Mouse (Mus musculus): Measurements from ENCODE around the gene Ngb. TPM values are rescaled to one million over a fixed set of nuclear protein-coding genes. Genes with fewer than 3 reads are reported as not detected.

The Ngb gene
- 0.27 and 0.35 TPM in 2 replicates for polyA plus RNA-seq (2016; fragmentation: Nextera tagmentation; extraction: Ambion mirVana)

DNA sequence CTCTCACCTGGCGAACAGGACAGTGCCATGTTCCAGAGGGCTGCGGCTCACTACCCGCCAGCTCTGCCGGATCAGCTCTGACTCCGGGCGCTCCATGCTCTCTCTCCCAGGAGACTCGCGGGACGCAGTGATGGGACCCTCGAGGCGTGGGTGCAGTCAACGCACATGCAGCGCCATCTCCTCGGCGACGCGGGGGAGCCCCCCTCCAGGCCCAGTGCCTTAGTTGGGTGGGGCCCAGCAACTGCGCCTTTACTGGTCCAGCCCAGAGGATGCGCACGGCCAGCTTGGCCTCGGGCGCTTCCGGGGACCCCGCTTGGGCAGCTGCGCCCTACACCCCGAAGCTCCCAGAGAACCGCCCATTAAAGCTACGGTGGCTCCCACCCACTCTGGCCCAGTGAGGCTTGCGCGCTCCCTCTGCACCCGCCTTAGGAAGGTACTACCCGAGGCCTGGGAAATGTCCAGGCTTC is at the start of gene Ngb:
Ngb (minus strand) TSS at position 375 of the 467 bp plus-strand sequence.
- DNase-seq (ENCODE audit: low spot score) = no peak
- WGBS = 3% methylated on average over 32 of the region's 32 CpGs

DNA sequence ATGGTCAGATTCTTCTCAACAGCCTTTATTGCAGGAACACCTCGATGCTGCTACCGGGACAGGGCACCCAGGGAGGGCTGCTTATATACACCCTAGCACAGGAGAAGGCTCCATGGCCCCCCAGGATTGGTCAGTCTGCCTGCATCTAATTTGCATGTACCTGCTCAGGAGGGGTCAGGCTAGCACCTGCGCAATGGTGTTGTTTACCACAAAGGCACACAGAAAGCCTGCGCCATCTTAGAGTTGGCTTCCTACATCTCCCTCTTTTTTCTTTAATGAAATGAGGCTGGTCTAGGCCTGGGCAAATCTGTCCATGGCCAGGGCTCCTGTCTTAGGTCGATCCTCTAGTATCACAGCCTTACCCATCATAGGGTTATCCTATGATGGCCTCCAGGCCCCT is 47.1 kb upstream of the Ngb start:
- Histone ChIP-seq H3K4me3 (no peak overlapping the region), H3K27ac (no peak overlapping the region), H3K9me3 (peaks cover 13% of the 10 kb centered on the region), H3K36me3 (peaks cover 20% of the 10 kb centered on the region), H3K4me1 (replicated peaks) (peaks cover 16% of the 10 kb centered on the region), H3K27me3 (ENCODE audit: insufficient read depth, poor library complexity, severe bottlenecking) (no peaks in the 10 kb centered on the region)
- WGBS = 97% methylated on average over 5 of the region's 5 CpGs
- no peak for DNase-seq (ENCODE audit: low spot score)

More for the DNA sequence above, at the start of gene Ngb:
- Histone ChIP-seq H3K4me1 (replicated peaks) (peaks cover 12% of the 10 kb centered on the region), H3K36me3 (no peaks in the 10 kb centered on the region), H3K9me3 (no peaks in the 10 kb centered on the region), H3K4me3 (peak within 1 kb of the TSS; percentile 45), H3K27me3 (ENCODE audit: insufficient read depth, poor library complexity, severe bottlenecking) (peaks cover 49% of the 10 kb centered on the region), H3K27ac (no peak within 1 kb of the TSS)

DNA sequence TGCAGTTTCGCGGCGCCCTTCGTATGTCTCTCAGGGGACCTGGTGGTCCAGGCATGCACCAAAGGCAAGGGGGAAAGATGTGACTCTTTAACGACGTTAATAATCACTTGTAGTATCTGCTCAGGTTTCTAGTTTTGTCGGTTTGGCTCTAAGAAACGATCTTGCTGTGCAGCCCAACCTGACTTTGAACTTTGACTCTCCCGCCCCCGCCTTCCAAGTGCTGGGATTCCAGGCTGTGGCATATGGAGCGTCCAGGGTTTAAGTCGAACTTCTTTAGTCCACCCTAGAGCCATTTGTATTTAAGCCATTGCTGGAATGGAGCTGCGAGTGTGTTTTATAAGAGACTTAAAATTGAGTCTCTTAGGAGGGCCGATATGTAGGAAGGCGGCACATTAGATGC is 45.8 kb upstream of the Ngb start:
- Histone ChIP-seq H3K27ac (peak overlapping the region; percentile 96), H3K9me3 (peaks cover 13% of the 10 kb centered on the region), H3K4me1 (replicated peaks) (peaks cover 16% of the 10 kb centered on the region), H3K27me3 (ENCODE audit: insufficient read depth, poor library complexity, severe bottlenecking) (no peaks in the 10 kb centered on the region), H3K4me3 (peak overlapping the region; percentile 83), H3K36me3 (peaks cover 20% of the 10 kb centered on the region)
- 20% methylated on average over 15 of the region's 15 CpGs for WGBS
- no peak for DNase-seq (ENCODE audit: low spot score)

DNA sequence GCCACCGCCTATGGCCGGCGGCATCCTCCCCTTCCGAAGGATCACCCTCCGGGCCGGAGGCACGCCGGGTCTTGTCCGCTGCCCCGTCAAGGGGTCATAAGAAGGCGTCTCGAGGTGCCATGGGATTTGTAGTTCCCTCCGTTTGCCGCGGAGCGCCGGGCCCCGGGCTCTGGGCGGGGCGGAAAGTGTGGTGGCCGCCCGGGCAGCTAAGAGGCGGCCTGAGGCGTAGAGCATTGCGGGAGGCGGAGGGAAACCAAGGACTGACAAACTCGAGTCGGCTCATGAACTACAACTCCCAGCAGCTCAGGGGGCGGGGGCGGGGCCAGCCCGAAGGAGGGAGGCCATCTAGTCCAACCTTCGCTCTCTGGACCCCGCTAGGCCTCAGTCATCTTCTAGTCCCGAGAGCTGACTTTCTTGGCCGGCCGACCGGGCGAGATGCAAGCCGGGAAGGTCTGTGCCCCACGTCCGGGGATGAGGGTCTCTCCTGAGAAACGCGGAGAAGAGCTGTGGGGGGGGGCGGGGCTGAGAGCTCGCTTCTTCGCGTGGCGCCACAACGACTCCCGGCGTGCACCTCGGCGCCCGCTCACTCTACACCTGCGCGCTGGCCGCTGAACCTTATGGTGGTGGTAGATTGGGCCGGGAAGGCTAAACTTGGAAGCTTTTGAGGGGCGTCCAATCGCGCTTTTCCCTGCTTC is 45.2 kb upstream of the Ngb start, which contains the start of gene Pomt2:
Pomt2 (minus strand) TSS at position 574 of the 695 bp plus-strand sequence.
- peak within 1 kb of the TSS; percentile 96 for H3K27ac ChIP-seq
- H3K9me3 ChIP-seq = peaks cover 8% of the 10 kb centered on the region
- peaks cover 16% of the 10 kb centered on the region for H3K4me1 ChIP-seq (replicated peaks)
- under 1% methylated on average over 61 of the region's 61 CpGs for WGBS
- no peaks in the 10 kb centered on the region for H3K27me3 ChIP-seq (ENCODE audit: insufficient read depth, poor library complexity, severe bottlenecking)
- peak within 1 kb of the TSS; percentile 83 for H3K4me3 ChIP-seq
- DNase-seq (ENCODE audit: low spot score) = peak; percentile 96
- H3K36me3 ChIP-seq = peaks cover 14% of the 10 kb centered on the region

DNA sequence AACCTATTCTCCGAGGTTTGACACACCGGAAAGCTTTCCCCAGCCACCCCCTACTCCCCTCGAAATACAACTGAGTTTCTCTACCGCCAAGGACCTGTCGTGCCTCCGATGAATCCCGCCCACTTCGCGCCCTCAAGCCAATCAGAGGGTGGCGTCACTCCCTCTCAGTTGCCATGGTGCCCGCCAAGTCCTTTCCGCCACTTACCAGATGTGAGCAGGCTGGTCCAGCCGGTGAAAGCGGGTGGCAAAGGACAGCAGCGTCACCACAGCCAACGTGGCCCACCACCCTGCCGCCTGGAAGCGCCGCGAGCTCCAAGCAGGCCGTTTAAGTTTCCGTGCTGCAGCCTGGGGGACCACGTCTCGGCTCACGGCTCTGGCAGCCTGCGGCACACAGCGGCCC is 44.6 kb upstream of the Ngb start, which contains the start of gene Gstz1:
Gstz1 (plus strand) TSS at position 200 of the 400 bp plus-strand sequence.
- WGBS = under 1% methylated on average over 27 of the region's 27 CpGs
- Histone ChIP-seq H3K4me3 (peak within 1 kb of the TSS; percentile 83), H3K4me1 (replicated peaks) (peaks cover 16% of the 10 kb centered on the region), H3K36me3 (peaks cover 10% of the 10 kb centered on the region), H3K27ac (peak within 1 kb of the TSS; percentile 96), H3K9me3 (peaks cover 6% of the 10 kb centered on the region; the same call in 1 of the 2 replicates), H3K27me3 (ENCODE audit: insufficient read depth, poor library complexity, severe bottlenecking) (no peaks in the 10 kb centered on the region)
- peak; percentile 92 for DNase-seq (ENCODE audit: low spot score)

DNA sequence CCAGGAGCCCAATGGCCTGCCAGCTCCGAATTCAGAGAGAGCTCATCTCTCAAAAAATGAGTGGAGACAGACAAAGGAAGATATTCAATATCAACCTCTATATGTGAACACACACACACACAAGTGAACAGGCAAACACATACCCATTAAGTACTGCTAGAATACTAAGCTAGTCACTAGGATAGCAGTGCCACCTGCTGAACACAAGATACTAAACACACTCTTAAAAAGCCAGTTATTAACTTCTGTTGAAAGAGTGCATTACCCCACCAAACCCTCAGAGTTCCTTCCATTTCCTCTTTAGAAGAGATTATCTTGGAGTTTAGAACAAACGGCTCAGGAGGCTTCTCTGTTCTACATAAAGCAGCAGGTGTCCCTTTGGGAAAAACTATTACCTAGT is 39.8 kb upstream of the Ngb start:
- Histone ChIP-seq H3K27ac (no peak overlapping the region), H3K9me3 (no peaks in the 10 kb centered on the region), H3K36me3 (peaks cover 7% of the 10 kb centered on the region; the same call in 1 of the 2 replicates), H3K27me3 (ENCODE audit: insufficient read depth, poor library complexity, severe bottlenecking) (no peaks in the 10 kb centered on the region), H3K4me3 (no peak overlapping the region), H3K4me1 (replicated peaks) (peaks cover 27% of the 10 kb centered on the region)
- WGBS = 83% methylated on average over 2 of the region's 2 CpGs
- DNase-seq (ENCODE audit: low spot score) = no peak

DNA sequence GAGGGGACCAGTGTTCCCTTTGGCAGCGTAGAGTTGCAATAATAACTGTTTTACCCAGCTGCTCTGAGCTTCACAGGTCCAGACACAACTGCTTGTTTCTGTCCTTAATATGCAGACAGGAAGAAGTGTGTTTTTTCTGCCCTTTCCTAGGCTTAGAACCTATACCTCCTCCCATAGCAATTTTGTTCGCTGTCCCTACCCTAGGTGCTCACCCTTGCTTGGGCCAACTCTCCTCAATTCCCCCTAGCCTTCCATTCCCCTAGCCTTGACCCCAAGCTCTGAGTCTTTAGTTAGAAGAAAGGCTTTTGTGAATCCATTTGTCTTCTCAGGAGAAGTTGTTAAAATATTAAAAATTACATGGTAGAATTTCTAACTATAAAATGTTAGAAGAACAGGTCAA is 36.4 kb upstream of the Ngb start:
- H3K27ac ChIP-seq = peak overlapping the region; percentile 83
- 58% methylated on average over 2 of the region's 2 CpGs for WGBS
- DNase-seq (ENCODE audit: low spot score) = no peak
- no peaks in the 10 kb centered on the region for H3K27me3 ChIP-seq (ENCODE audit: insufficient read depth, poor library complexity, severe bottlenecking)
- peaks cover 19% of the 10 kb centered on the region for H3K4me1 ChIP-seq (replicated peaks)
- H3K9me3 ChIP-seq = no peaks in the 10 kb centered on the region
- no peak overlapping the region for H3K4me3 ChIP-seq
- peaks cover 26% of the 10 kb centered on the region for H3K36me3 ChIP-seq

DNA sequence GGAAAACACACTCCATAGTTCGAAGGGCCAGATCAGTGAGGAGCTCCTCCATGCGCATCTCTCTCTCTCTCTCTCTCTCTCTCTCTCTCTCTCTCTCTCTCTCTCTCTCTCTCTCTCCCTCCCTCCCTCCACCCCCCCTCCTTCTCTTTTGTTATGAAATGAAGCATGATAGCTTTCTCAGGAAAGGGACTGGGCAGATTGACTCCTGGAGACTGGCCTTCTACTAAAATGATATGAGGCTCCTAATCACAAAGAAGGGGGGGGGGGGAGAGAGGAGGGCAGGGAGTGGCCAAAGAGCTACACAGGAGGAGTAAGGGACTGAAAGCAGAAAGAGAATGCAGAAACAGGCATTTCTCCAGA is 36.0 kb upstream of the Ngb start:
- Histone ChIP-seq H3K4me3 (0 out of 2 replicates have a peak overlapping the region, but pooled peaks have one; percentile 20), H3K9me3 (no peaks in the 10 kb centered on the region), H3K4me1 (replicated peaks) (peaks cover 19% of the 10 kb centered on the region), H3K36me3 (peaks cover 30% of the 10 kb centered on the region), H3K27me3 (ENCODE audit: insufficient read depth, poor library complexity, severe bottlenecking) (no peaks in the 10 kb centered on the region), H3K27ac (peak overlapping the region; percentile 83)
- WGBS = 29% methylated on average over 2 of the region's 2 CpGs
- peak; percentile 19 for DNase-seq (ENCODE audit: low spot score)

DNA sequence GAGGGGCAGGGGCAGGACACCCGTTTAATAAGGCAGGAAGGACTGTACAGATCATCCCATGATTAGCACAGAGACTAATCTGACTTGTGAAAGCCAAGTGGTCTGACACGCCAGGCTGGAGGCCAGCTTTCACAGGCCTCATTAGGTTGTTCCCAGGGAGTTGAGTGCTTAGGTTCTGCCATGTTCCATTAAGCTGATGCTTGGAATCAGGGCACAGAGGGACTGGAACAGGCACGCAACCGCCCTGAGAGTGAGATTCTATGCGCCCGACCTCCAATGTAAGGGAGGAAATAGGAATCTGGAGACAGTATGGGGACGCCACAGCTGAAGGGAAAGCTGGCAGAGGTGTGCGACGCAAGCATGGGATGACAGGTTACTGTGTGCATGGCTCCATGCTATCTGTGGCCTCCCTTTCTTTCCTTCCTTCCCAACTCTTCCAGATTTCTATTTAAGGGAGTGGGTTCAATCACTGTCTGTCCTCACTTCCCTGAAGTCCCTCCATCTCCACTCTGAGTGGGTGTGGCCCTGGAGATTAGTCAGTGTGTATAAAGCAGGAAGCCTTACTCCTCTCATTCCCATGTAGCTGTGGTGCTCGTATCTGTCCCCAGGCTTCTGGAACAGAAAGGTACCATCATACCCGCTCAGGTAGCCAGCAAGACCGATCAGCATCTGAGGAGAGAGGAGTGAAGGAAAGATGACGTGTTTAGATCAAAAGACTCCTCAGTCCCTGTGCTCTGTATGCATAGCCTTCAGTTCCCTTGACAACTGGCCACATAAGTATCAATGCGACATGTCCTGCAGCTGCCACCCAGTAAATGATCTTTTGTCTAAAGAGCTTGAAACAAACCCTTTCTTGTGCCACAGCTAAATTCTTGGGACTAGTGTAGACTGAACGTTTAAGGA is 35.4 kb upstream of the Ngb start:
- Histone ChIP-seq H3K4me1 (replicated peaks) (peaks cover 19% of the 10 kb centered on the region), H3K27me3 (ENCODE audit: insufficient read depth, poor library complexity, severe bottlenecking) (no peaks in the 10 kb centered on the region), H3K4me3 (no peak overlapping the region), H3K9me3 (no peaks in the 10 kb centered on the region), H3K36me3 (peaks cover 34% of the 10 kb centered on the region), H3K27ac (peak overlapping the region; percentile 83)
- peak; percentile 24 for DNase-seq (ENCODE audit: low spot score)
- 72% methylated on average over 15 of the region's 15 CpGs for WGBS

DNA sequence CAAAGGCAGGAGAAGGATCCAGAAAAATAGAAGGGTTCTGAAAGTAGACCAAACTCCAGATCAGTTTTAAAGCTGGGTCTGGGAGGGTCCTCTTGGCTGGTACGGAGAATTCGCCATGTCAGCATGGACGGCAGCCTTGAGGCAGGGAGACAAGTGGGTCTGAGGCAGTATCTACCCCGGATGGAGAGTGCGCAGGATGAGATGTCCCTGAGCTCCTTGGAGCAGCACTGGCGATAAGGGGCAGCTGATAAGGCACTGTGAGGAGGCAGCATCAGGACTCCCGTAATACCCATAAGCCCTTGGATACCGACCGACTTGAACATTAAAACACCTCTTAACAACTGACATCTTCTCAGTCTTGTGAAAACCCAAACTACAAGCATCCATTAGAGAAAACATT is 30.4 kb upstream of the Ngb start:
- peaks cover 3% of the 10 kb centered on the region for H3K4me1 ChIP-seq (replicated peaks)
- H3K4me3 ChIP-seq = no peak overlapping the region
- no peaks in the 10 kb centered on the region for H3K27me3 ChIP-seq (ENCODE audit: insufficient read depth, poor library complexity, severe bottlenecking)
- 91% methylated on average over 9 of the region's 9 CpGs for WGBS
- peaks cover 65% of the 10 kb centered on the region for H3K36me3 ChIP-seq
- no peak overlapping the region for H3K27ac ChIP-seq
- H3K9me3 ChIP-seq = no peaks in the 10 kb centered on the region
- DNase-seq (ENCODE audit: low spot score) = no peak

DNA sequence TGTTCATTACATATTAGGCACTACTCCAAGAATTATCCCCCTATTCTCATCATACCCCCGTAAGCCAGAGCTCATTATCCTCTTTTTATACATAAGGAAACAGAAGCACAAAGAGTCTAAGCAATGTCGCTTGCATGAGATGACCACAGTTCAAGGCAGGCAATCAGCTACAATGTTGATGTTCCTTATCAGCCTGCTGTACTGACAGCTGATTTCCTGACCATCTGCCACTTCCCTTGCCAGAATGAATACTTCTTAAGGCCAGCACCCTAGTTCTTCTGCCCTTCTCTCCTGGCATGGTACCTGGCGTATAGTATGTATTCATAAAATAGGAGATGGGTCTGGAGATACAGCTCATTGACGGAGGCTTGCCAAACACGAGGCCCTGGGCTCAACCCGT is 29.9 kb upstream of the Ngb start:
- Histone ChIP-seq H3K9me3 (no peaks in the 10 kb centered on the region), H3K4me1 (replicated peaks) (no peaks in the 10 kb centered on the region), H3K27me3 (ENCODE audit: insufficient read depth, poor library complexity, severe bottlenecking) (no peaks in the 10 kb centered on the region), H3K36me3 (peaks cover 65% of the 10 kb centered on the region), H3K4me3 (no peak overlapping the region), H3K27ac (no peak overlapping the region)
- no peak for DNase-seq (ENCODE audit: low spot score)
- 91% methylated on average over 6 of the region's 6 CpGs for WGBS

DNA sequence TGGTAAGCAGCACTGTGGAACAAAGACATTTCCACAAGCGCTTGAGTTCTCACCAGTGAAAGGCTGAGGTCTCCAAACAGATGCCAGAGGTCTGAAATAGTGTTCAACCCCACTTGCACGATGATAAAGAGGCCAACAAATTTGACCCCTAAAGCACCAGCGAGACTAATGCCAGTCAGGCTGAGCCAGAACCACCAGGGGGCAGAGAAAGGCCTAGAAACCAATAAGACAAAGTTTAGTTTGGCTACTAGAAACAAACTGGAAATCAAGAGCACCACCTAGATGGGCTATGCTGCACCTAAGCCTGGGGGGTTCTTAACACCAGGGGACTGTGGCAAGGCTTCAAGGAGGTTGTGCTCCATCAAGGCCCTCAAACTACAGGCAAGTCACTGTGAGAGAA is 29.3 kb upstream of the Ngb start:
- Histone ChIP-seq H3K4me1 (replicated peaks) (no peaks in the 10 kb centered on the region), H3K9me3 (no peaks in the 10 kb centered on the region), H3K27ac (no peak overlapping the region), H3K36me3 (peaks cover 65% of the 10 kb centered on the region), H3K4me3 (no peak overlapping the region), H3K27me3 (ENCODE audit: insufficient read depth, poor library complexity, severe bottlenecking) (no peaks in the 10 kb centered on the region)
- 68% methylated on average over 3 of the region's 3 CpGs for WGBS
- peak; percentile 23 for DNase-seq (ENCODE audit: low spot score)

DNA sequence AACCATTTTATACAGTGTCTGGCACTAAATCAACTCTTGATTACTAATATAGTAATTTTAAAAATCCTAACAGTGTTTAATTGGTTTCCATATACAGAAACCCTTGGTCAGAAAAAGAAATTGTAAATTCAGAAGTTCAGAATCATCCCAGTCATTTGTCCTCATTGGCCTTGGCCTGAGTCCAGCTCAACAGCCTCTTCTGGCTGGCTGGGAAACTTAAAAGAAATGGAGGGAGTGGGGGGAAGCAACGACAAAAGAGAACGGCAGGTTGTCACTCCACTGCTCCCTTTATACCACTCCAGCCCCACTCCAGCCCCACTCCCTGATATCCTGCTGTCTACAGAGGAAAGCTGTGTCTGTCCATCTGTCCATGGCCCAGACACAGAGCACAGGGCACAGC is 28.8 kb upstream of the Ngb start:
- Histone ChIP-seq H3K36me3 (peaks cover 63% of the 10 kb centered on the region), H3K27me3 (ENCODE audit: insufficient read depth, poor library complexity, severe bottlenecking) (no peaks in the 10 kb centered on the region), H3K9me3 (no peaks in the 10 kb centered on the region), H3K4me1 (replicated peaks) (no peaks in the 10 kb centered on the region), H3K4me3 (no peak overlapping the region), H3K27ac (no peak overlapping the region)
- no peak for DNase-seq (ENCODE audit: low spot score)
- 89% methylated on average over 2 of the region's 2 CpGs for WGBS

Data from hindbrain, embryonic 10.5 days (tissue).